Mouse (Mus musculus) kidney, postnatal 0 days (tissue): ENCODE data around the gene Gdpd1. TPM values are rescaled to one million over a fixed set of nuclear protein-coding genes. Genes with fewer than 3 reads are reported as not detected.
A peak's percentile ranks its signal among the peaks of the same experiment; 100 is the strongest.
"Not testable (repeated sequence)": the region's sequence is repeated elsewhere in the genome, so short reads cannot be mapped to it uniquely, and the experiment has no call there.

Experiments used
- ATAC-seq: fragments of 200-750 bp; cut with Nextera tagmentation; replicated peaks from 2 replicates; pipeline ENCODE4 v1.8.0; 2017; ENCODE audit warnings: low read depth, moderate number of reproducible peaks, moderate TSS enrichment, moderate library complexity; ENCODE audit not compliant: low FRiP score
- DNase-seq: peaks from one replicate; pipeline ENCODE4 v3.0.0-alpha.2; 2016; ENCODE audit warnings: low spot score
- H3K27ac ChIP-seq: fragments of 300-500 bp; sonication (generic); 2 replicates; pipeline ENCODE4 v1.5.1; 2014; ENCODE audit warnings: mild to moderate bottlenecking
- H3K27me3 ChIP-seq: fragments of 300-500 bp; sonication (generic); 2 replicates; pipeline ENCODE4 v1.6.1; 2014; ENCODE audit warnings: low read length, mixed read lengths; ENCODE audit not compliant: insufficient read depth
- H3K36me3 ChIP-seq: fragments of 300-500 bp; sonication (generic); 2 replicates; pipeline ENCODE4 v1.6.1; 2014; ENCODE audit warnings: low read length, mixed read lengths; ENCODE audit not compliant: insufficient read depth
- H3K4me1 ChIP-seq: fragments of 300-500 bp; sonication (generic); replicated peaks from 2 replicates; pipeline ENCODE4 v1.6.1; 2014; ENCODE audit warnings: antibody characterized with exemption, low read length, mixed read lengths; ENCODE audit not compliant: insufficient read depth
- H3K4me2 ChIP-seq: fragments of 300-500 bp; sonication (generic); 2 replicates; pipeline ENCODE4 v1.6.1; 2014; ENCODE audit warnings: mild to moderate bottlenecking, low read length, moderate library complexity, mixed read lengths
- H3K4me3 ChIP-seq: fragments of 300-500 bp; sonication (generic); replicated peaks from 2 replicates; pipeline ENCODE4 v1.5.1; 2014; ENCODE audit warnings: low read depth, low read length
- H3K9ac ChIP-seq: fragments of 300-500 bp; sonication (generic); 2 replicates; pipeline ENCODE4 v1.6.1; 2014; ENCODE audit warnings: low read depth, low read length
- H3K9me3 ChIP-seq: fragments of 300-500 bp; sonication (generic); replicated peaks from 2 replicates; pipeline ENCODE4 v1.6.1; 2016; ENCODE audit warnings: low read length, inconsistent platforms, mixed read lengths
- CTCF ChIP-seq: IDR thresholded peaks from 2 replicates; pipeline ENCODE4 v1.5.1; 2016; ENCODE audit warnings: antibody characterized with exemption, low read depth, mild to moderate bottlenecking, moderate library complexity
- WGBS: fragments of 180-500 bp; shearing (Covaris S2); extraction: QIAGEN DNeasy Blood & Tissue Kit; methylation state at CpG from one replicate; pipeline ENCODE4 v1.1.7; 2014; 5-methylcytosine and 5-hydroxymethylcytosine counted together
- polyA plus RNA-seq: library from polyadenylated mRNA; unstranded; fragments of >200 nt; fragmentation: Nextera tagmentation; extraction: Ambion mirVana; gene quantifications from 2 replicates; pipeline ENCODE4 v1.2.1, GENCODE M21; 2015

Gdpd1 gene
- polyA plus RNA-seq, 1 experiment from 2014 or later: 22.3 TPM

DNA sequence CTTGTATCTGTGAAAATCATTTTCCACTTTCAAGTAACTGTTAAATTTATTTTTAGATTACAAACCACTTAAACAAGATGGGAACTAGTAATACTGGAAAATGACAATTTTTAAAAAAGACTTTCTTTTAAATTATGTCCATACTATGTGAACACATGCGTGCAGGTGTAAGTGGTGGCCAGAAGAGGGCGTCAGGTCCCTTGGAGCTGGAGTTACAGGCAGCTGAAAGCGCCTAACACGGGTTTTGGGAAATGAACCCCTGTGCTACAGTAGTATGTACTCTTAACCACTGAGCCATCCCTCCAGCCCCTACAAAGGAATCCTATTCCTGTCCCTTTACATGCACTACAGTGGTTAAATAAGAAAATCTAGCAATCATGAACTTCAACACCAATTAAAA, 37.7 kb downstream of the Gdpd1 start:
- 79% methylated on average over 4 of the region's 4 CpGs for WGBS
- Histone ChIP-seq H3K4me2 (no peak overlapping the region), H3K9me3 (no peaks in the 10 kb centered on the region), H3K36me3 (no peaks in the 10 kb centered on the region), H3K4me3 (no peak overlapping the region), H3K9ac (no peak overlapping the region), H3K27me3 (no peaks in the 10 kb centered on the region), H3K4me1 (no peaks in the 10 kb centered on the region), H3K27ac (no peak overlapping the region)
- ATAC-seq (no peak), DNase-seq (no peak)
- TF ChIP-seq CTCF: peak; percentile 41; the same call in 1 of the 2 replicates

DNA sequence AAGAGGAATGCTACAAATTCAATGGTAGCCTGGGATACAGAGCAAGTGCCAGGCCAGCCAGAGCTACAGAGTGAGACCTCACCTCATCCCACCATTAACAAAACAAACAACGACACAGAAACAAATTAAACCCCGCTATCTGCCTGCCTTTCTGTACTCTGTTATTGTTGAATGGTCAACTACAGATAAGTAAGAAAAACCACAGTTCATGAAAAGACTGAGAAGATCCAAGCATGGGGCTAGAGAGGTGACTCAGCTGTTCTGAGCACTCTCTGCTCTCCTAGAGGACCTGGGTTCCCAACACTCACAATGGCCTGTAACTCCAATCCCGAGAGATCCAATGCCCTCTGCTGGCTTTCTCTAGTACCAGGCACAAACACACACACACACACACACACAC, 45.6 kb downstream of the Gdpd1 start:
- no peak for TF ChIP-seq CTCF
- Histone ChIP-seq H3K9me3 (no peaks in the 10 kb centered on the region), H3K27me3 (no peaks in the 10 kb centered on the region), H3K4me1 (no peaks in the 10 kb centered on the region), H3K27ac (no peak overlapping the region), H3K36me3 (no peaks in the 10 kb centered on the region), H3K4me2 (no peak overlapping the region), H3K9ac (no peak overlapping the region), H3K4me3 (no peak overlapping the region)
- 89% methylated on average over 3 of the region's 3 CpGs for WGBS
- DNase-seq (no peak), ATAC-seq (no peak)

DNA sequence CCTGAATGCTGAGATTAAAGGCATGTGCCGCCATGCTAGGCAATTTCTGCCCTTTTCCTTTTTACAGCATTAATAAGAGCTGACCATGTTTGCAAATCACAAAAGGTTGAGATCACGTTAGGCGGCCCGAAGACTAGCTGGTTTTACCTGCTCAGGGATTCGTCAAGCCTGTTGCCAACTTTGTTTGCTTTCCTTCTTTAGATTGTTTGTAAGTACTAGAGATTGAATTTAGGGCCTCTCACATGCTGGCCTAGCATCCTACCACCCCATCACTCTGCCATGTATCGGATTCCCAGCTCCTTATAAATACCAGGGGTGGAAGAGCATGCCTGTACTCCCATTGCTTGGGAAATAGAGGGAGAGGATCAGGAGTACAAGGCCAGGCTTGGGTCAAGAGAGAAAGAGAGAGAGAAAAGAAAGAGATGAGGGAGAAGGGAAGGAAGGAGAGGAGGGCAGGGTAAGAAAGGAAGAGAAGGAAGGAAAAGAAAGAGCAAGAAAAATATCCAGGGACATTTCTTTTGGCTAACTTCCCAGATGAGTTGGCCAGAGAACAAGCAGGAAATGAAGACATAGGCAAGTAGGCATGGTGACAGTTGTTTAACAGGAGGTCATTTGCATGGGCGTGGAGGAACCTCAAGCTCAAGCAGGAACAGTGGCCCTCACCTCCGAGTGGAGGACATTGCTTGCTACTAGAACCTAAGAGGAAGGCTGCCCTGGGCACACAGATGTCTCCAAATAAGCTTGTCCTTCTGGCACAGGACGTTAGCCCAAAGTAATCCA, 47.6 kb downstream of the Gdpd1 start:
- peak; percentile 43 for DNase-seq
- H3K4me3 ChIP-seq: no peak overlapping the region
- no peak for TF ChIP-seq CTCF
- ATAC-seq: no peak
- 0 out of 2 replicates have a peak overlapping the region, but pooled peaks have one; percentile 19 for H3K27ac ChIP-seq
- no peaks in the 10 kb centered on the region for H3K36me3 ChIP-seq
- WGBS: 71% methylated on average over 9 of the region's 9 CpGs
- no peak overlapping the region for H3K9ac ChIP-seq
- H3K4me2 ChIP-seq: no peak overlapping the region
- H3K27me3 ChIP-seq: no peaks in the 10 kb centered on the region
- no peaks in the 10 kb centered on the region for H3K9me3 ChIP-seq
- no peaks in the 10 kb centered on the region for H3K4me1 ChIP-seq

DNA sequence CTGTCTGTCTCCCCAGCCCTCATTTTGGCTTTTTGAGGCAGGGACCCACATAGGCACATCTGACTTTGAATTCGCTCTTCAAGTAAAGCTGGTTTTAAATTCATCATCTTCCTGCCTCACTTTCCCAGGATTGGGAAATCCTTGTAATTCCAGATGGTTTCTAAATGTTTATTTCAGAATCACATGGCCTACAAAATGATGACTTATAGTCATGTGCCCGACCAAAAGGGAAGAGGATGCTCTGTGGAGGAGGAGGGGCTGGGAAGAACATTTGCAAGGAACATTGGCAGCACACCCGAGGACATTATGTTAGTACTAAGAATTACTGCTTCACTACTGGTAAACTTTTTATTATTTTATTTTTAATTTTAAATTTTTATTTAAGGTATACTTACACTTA, 48.5 kb downstream of the Gdpd1 start:
- no peak for ATAC-seq
- no peaks in the 10 kb centered on the region for H3K4me1 ChIP-seq
- no peak for DNase-seq
- H3K36me3 ChIP-seq: no peaks in the 10 kb centered on the region
- H3K9ac ChIP-seq: no peak overlapping the region
- no peak overlapping the region for H3K4me3 ChIP-seq
- no peak overlapping the region for H3K27ac ChIP-seq
- WGBS: 62% methylated on average over 3 of the region's 3 CpGs
- H3K4me2 ChIP-seq: no peak overlapping the region
- H3K9me3 ChIP-seq: no peaks in the 10 kb centered on the region
- no peak for TF ChIP-seq CTCF
- H3K27me3 ChIP-seq: no peaks in the 10 kb centered on the region

DNA sequence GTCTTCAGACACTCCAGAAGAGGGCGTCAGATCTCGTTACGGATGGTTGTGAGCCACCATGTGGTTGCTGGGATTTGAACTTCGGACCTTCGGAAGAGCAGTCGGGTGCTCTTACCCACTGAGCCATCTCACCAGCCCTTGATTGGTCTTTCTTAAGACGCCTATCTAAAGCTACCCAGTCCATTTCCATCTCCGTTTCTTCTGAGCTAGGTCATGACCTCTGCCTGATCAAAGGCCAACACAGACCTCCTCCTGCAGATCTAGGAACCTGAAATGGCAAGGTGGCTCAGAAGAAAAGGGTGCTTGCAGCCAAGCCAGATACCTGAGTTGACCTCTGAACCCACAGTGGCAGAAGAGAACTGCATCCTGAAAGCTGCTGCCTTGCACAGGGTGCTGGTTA, 50.6 kb downstream of the Gdpd1 start:
- H3K9me3 ChIP-seq, H3K4me1 ChIP-seq, ATAC-seq, H3K4me2 ChIP-seq, DNase-seq, H3K36me3 ChIP-seq, H3K27me3 ChIP-seq, H3K9ac ChIP-seq, H3K27ac ChIP-seq, H3K4me3 ChIP-seq: not testable (repeated sequence)
- 62% methylated on average over 8 of the region's 8 CpGs for WGBS

DNA sequence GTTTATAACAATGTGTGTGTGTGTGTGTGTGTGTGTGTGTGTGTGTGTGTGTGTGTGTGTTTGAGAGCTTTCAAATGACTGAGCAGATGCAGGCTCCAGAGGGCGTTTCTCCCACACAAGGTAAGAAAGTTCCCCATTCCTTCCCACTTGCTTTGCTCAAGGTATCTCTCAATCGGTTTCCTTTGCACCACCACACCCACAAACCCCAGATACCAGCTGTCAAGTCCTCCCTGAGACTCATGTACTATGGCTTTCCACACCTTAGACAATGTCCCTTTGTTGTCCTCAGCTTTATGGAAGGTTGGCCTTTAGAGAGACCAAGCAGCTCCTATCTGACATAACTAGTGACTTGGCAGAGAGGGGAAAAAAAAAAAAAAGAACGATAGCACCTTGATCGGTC, 51.1 kb downstream of the Gdpd1 start:
- no peaks in the 10 kb centered on the region for H3K27me3 ChIP-seq
- H3K9me3 ChIP-seq: no peaks in the 10 kb centered on the region
- H3K27ac ChIP-seq: no peak overlapping the region
- no peak for DNase-seq
- ATAC-seq: no peak
- no peaks in the 10 kb centered on the region for H3K36me3 ChIP-seq
- no peak overlapping the region for H3K9ac ChIP-seq
- no peaks in the 10 kb centered on the region for H3K4me1 ChIP-seq
- no peak overlapping the region for H3K4me3 ChIP-seq
- 71% methylated on average over 4 of the region's 4 CpGs for WGBS
- H3K4me2 ChIP-seq: no peak overlapping the region
- no peak for TF ChIP-seq CTCF

DNA sequence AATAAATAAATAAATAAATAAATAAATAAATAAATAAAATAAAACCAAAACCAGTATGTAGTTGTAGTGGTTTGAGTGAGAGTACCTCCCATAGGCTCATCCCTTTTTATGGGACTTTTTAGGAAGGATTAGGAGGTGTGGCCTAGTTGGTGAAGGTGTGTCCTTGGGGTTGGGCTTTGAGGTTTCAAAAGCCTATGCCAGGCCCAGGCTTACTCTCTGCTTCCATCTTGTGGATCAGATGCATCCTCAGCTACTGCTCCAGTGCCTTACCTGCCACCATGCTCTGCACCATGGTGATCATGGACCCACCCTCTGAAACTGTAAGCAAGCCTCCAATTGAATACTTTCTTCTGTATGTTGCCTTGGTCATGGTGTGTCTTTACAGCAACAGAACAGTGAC, 52.3 kb downstream of the Gdpd1 start:
- TF ChIP-seq CTCF: no peak

More for the DNA sequence above, 52.3 kb downstream of the Gdpd1 start:
- Histone ChIP-seq H3K4me1 (no peaks in the 10 kb centered on the region), H3K27me3 (no peaks in the 10 kb centered on the region), H3K4me3 (no peak overlapping the region), H3K4me2 (no peak overlapping the region), H3K27ac (no peak overlapping the region), H3K9me3 (no peaks in the 10 kb centered on the region), H3K36me3 (no peaks in the 10 kb centered on the region), H3K9ac (no peak overlapping the region)
- no peak for DNase-seq
- ATAC-seq: no peak
